Mouse (Mus musculus) retina, postnatal 1 day (tissue): ENCODE results near the gene Mapk8.

ENCODE experiments used
- DNase-seq: peaks from one replicate; pipeline ENCODE4 v3.0.0-alpha.2; 2012

Mapk8 gene

GRCm38 (mm10) chr14:33380830-33381457 is 66.0 kb downstream of the Mapk8 start:
- DNase-seq = no peak

GRCm38 (mm10) chr14:33378723-33379122 is 68.2 kb downstream of the Mapk8 start:
- DNase-seq = no peak

- no peak for DNase-seq
Observed at GRCm38 (mm10) chr14:33377211-33377610, 69.7 kb downstream of the Mapk8 start.

DNA sequence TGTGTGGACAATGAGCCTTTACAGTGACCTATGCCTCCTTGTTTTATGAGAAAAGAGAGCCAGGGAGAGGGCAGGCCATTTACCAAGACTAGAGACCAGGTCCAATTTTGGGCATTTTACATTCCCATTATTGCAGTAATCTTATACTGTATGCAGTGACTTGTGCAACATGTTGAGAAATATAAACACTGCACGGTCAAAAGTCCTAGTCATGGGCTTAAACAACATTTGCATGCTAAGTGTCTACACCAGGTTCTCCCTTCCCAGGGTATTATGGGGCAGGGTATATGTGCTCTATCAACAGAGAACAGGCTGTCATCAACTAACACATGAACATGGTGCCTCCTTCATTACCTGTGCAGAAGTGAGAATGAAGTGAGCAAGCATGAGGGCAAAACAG is 72.9 kb downstream of the Mapk8 start:
- no peak for DNase-seq

DNA sequence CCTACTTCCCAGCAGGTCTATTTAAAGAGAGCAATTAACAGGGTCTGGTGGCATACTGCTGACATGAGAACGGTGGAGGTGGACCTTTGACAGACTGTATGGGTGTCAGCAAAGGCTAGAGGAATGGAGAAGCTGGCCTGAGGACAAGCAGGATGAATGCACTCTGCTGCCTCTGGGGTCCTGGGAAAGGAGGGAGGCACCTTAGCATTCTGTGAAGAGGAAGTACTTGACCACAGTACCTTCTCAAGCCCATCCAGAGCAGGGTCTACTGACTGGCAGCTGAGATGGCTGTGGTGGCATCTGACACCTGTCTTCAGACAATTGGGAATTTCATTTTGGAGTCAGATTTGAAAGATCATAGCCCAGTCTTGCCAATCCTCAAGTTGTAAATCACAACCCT is 73.7 kb downstream of the Mapk8 start:
- DNase-seq = no peak

GRCm38 (mm10) chr14:33371248-33371647 is 75.7 kb downstream of the Mapk8 start:
- DNase-seq = peak; percentile 82

DNA sequence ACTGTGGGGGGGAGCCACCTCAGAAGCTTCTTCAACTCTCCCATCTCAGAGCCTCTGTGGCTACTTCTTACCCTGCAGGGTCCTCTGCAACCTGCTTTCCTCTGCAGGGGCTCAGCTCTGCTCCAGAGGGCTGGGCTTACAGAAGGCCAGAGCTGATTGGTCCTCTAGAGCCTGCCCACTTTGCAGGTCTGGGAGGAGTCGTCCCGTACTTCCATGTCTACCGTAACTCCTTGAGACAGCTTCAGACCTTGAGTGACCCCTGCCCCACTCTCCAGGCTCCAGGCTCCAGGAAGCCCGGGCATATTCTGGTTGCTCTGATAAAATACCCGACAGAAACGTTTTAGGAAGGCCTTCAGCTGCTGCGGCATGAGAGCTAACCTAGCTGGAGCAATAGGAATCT is 76.9 kb downstream of the Mapk8 start:
- DNase-seq = peak; percentile 53

- DNase-seq = no peak
Observed at GRCm38 (mm10) chr14:33369375-33369774, 77.6 kb downstream of the Mapk8 start.

DNA sequence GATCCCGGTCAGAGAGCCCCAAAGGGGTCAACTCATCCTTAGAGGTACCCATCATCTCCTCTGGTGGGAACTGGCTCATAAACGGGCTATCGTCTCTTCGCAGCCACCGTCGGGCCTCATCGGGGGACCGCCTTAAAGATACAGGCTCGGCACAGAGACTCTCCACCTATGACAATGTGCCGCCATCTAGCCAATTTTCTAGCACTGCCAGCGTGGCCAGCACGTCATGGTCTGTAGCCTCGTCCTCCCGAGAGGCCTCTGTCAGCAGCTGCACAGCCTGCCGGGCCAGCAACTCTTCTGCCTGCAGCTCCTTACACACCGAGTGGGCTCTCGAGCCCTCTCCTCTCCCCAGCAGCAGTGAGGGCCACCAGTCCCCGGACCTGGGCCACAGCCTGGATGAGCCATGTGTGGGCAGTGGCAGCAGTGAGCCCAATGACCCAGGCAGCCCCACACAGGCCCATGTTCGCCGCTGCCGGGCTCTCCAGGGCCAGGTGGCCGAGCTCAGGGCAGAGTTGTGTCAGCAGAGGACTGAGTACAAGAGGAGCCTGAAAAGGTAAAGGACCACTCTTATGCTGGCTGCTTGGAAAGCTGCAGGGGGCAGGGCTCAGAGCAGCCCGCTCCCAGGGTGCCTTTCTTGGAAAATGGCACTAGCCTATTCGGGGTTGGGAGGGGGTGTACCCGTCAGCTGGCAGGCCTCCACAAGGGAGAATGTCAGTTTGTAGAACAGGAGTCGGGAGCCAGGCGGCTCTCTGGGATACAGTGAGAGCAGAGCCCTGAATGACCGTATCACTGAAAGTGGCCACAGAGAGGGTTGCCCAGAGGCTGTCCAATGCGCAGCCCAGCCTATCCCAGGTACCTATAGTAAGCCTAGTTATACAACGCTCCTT is 79.8 kb downstream of the Mapk8 start:
- DNase-seq = no peak

DNA sequence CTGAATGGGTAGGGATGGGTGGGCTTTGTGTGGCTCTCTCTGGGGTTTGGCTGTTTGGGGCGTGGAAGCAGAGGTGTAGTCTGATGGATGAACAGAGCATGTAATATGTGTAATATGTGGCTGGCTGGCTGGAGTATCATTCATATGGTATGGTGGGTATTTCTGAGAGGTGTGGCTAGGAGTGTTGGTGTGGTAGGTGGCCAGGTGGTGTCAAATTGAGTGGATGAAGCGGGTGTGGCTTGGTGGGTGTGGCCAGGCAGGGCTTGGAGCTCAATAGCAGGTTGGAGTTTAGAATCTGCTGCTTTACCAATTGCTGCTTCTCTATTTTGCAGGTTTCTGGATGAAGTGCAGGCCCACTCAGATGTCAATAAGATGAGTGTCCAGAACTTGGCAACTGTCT is 82.9 kb downstream of the Mapk8 start:
- DNase-seq = no peak

- DNase-seq = no peak
Observed at GRCm38 (mm10) chr14:33363611-33364010, 83.3 kb downstream of the Mapk8 start.

- DNase-seq = no peak
Observed at GRCm38 (mm10) chr14:33362807-33363206, 84.2 kb downstream of the Mapk8 start.

GRCm38 (mm10) chr14:33362122-33362521 is 84.8 kb downstream of the Mapk8 start:
- DNase-seq = no peak

- DNase-seq = no peak
Observed at GRCm38 (mm10) chr14:33361546-33361945, 85.4 kb downstream of the Mapk8 start.

GRCm38 (mm10) chr14:33358891-33359290 is 88.1 kb downstream of the Mapk8 start:
- no peak for DNase-seq

DNA sequence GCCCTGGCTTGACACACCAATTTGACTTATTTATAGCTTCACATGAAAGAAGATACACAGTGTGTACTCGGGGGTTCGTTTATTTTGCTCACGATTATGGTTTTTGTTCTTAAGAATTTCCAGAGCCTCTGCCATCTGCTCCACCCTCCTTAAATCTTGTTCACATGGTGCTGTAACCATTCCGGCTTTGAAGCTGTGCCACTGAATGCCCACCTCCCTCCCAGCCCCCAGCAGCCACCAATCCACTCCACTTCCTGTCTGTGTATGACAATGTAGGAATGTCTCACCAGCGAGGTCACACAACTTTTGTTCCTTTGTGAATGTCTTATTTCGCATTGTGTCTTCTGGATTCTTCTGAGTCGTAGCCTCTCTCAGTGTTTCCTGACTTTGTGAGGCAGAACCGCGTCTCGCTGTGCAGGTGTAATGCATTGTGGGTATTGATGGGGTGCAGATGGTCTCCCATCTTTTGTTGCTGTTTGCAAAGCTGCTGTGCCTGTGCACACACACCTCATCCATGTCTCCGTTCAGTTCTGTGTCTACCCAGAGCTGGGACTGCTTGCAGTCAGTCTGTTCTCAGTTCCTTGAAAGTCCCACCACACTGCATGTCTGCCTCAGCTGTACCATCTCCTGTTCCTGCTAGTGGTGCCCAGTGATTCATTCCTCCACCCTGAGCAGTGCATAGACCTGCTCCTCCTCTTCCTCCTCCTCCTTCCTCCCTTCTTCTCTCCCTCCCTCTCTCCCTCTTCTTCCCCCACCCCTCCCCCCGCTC is 89.2 kb downstream of the Mapk8 start:
- DNase-seq = no peak

- DNase-seq = no peak
Observed at GRCm38 (mm10) chr14:33355276-33355675, 91.7 kb downstream of the Mapk8 start.

- no peak for DNase-seq
Observed at GRCm38 (mm10) chr14:33352890-33353289, 94.1 kb downstream of the Mapk8 start.

DNA sequence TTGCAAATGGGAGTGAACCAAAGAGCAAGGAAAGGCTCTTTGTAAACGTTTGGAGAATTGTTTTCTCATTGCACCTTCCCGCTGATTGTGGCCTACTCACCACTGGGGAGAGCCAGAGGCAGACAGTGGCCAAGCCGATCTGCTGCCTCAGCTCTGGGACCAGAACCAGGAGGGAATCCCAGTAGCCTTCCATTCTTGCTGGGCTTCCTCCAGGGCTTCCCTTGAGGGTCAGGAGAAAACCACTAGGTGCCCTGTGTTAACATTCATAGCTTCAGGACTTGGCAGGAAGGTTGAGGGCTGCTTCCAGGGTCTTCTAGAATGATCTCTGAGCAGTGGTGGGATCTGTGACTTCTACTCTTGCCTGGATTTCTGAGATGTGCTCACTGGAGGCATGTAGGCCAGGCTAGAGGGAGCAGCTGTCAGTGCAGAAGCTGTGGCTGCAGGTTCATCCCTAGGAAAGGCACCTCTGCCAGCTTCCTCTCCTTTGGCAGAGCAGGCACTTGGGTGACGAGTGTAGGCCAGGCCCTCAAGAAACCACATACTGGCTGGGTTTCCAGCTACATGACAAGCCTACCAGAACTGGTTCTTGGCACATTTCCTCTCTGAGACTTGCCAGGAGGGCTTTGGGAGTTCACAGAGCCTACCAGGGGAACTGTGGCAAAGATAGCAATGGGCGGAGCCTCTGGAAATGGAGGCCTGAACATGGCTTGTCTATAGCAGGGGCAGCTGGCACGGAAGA is 94.8 kb downstream of the Mapk8 start:
- DNase-seq = no peak

- no peak for DNase-seq
Observed at GRCm38 (mm10) chr14:33351019-33351418, 95.9 kb downstream of the Mapk8 start.

GRCm38 (mm10) chr14:33348146-33348545 is 98.8 kb downstream of the Mapk8 start:
- DNase-seq = no peak

- no peak for DNase-seq
Observed at GRCm38 (mm10) chr14:33347738-33348137, 99.2 kb downstream of the Mapk8 start.

GRCm38 (mm10) chr14:33346546-33346945 is 100.4 kb downstream of the Mapk8 start:
- DNase-seq = no peak
